Mouse (Mus musculus) adrenal gland, postnatal 10 days (tissue): ENCODE results near the gene Timmdc1. TPM values are rescaled to one million over a fixed set of nuclear protein-coding genes. Genes with fewer than 3 reads are reported as not detected.

ENCODE experiments used
- DNase-seq: peaks from one replicate; pipeline ENCODE4 v3.0.0; 2021; ENCODE audit warnings: mixed read lengths
- total RNA-seq, 2 experiments: library from RNA; stranded (reverse); gene quantifications; 2 replicates each; pipeline ENCODE4 v1.2.3; 2021

The Timmdc1 gene
- total RNA-seq, 2 experiments from 2014 or later: 43.5 to 52.7 TPM

DNA sequence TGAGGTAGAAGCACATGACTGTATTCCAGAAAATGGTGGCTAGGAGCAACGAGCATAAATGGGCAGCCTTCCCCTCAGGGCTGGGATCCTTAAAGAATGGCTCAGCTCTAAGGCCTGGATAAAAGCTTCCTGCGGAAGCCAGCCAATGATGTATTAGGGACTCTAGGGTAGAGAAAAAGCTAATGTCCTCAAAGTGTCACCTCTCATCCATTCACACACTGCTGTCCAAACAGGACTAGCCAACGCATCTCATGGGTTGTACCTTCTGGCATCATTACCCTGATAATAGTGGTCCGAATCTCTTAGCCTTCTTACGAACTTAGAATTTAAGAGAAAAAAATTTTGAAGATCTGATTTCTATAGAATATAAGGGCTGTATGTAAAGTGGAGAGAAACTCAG, 59.2 kb downstream of the Timmdc1 start:
- no peak for DNase-seq

DNA sequence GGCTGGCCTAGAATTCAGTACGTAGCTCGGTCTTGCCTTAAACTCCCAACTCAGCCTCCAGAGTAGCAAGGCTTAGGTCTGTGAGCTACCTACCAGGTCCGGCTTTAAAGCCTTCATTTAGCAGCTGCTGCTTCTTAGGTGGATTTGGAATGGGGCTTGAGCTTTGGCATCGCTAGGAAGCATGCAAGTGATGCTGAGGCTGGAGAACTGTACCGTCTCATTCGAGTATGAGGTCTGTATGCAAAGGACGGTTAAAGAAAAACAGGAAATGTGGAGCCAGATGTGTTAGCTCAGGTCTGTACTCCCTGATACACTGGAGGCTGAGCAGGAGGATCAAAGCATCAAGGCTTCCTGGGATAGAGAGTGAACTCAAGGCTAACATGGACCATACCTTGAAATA, 60.3 kb downstream of the Timmdc1 start:
- DNase-seq: no peak

DNA sequence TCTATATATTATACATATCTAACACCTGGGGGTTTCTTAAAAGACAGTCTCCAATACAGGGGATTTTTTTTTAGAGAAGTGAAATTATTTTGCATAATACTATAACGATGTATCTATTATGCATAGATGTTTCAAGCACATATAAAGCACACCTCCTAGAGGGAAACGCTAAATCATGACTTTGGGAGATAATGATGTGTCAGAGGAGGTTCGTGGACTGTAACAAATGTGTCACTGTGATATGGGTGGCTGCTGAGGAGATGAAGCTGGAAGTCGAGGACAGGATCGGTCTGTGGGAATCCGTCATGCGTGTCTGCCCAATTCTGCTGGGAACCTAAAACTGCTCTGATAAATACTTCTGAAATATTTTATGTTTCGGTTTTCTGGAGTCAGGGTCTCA, 60.7 kb downstream of the Timmdc1 start:
- DNase-seq: no peak

DNA sequence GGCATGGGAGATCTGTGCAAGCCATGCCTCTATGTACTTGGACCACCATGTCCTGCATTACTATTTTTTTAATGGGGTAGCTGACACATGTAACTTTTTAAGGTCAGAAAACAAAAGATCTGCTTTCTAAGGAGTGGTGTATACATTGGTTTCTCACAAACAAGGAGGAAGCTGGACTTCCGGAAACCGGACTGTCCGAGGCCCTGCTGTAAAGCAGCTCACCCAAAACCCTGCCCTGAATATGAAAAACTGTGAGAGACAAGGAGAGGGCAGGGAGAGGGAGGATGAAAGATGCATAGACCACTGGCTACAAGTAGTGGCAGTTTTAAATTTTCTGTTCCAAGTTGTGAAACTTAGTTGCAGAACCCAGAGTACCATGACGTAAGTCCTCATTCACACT, 62.5 kb downstream of the Timmdc1 start:
- DNase-seq: no peak

DNA sequence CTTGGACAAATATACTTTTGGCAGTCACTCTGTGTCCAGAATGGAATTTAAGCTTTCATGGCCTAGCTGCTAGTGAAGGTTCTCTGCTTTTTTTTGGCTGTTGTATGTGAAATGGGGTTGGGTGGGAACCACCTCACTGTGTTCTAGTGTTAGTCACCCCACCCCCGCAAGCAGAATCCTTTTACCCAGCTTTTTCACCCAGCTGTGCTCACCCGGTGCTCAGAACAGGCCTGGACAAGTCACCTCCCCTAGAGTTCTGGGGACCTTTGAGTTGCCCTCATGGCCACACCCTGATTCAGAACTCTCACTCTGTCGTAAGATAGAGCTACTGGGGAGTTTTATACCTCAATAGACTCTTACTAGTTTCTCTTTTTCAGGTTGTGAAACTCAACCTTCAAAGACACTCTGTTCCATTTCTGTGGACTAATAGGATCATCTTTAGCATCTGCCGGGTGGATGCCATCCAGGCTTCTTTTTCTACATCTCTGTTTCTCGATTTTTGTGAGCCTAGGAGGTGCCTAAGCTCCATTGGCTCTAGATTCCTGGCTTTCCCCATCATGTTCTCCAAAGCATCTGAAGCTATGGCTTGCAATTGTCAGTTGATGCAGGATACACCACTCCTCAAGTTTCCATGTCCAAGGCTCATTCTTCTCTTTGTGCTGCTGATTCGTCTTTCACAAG, 63.7 kb downstream of the Timmdc1 start:
- no peak for DNase-seq

DNA sequence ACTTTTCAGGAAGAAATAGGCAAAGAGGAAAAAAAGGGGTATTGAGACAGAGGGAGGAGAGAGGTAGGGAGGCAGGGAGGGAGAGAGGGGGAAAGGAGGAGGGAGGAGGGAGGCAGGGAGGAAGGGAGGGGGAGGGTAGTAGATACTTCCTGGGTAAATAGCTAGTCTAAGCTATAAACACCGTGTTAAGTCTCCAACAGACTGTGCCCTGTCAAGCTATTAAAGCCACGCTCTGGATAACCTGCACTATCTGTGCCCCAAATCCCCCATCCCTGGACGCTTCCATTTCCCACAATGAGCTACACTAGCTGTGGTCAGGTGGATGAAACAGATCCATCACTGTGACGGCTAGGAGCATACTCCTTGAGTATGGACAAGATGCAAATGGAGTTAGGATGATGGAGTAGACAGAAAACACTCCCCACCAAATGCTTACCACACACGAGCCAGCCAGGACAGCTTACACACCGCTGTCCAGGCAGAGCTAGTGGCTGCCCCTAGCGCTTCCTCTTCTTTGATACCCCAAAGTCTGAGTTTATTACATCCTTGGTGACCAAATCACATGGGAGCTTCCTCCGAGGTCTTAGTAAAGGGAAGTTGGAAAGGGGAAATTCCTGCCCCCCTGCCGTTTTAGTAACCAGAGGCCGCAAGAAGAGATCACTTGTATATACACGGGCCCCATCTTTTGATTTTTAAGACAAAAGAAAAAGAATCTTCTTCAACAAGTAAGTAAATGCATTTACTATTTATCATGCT, 65.5 kb downstream of the Timmdc1 start:
- DNase-seq: no peak

DNA sequence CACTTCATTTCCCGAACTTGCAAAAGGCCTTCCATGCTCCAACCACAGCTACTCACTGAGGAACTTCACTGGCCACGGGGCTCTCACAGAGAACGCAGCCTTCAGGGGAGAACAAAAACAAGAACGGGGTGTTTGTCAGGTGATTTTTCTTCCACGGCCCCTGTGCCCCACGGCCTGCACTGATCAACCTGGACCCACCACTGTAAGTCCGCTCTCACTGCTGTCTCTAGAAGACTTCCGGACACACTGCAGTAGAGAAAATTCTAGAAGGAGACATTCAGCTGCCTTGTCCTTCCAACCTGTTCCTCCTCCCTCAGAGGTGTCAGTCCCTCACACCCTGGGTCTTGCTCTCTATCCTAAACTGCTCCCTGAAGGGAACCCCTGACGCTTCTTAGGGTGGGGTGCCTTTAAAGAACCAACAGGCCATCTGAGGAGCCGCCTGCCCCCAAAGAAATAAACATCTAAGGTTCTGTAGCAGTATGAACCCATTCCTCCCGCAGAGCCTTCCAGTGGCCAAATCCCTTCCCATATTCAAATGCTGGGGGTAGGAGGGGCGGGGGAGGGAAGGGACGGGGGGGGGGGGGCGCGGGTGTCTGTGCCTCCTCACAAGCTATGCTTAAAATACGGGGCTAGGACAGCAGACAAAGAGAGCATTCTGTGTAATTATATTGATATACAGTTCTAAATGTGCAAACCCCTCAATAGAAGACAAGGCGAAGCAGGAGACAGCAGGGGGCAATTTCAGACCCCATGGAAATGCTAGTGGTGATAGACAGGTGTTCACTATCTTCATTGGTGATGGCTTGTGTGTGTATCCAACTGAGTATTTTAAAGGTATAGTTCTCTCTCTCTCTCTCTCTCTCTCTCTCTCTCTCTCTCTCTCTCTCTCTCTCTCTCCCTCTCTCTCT, 66.7 kb downstream of the Timmdc1 start, which contains the start of gene Cd80:
Cd80 (plus strand) TSS at position 51 of the 908 bp plus-strand sequence.
- no peak for DNase-seq

DNA sequence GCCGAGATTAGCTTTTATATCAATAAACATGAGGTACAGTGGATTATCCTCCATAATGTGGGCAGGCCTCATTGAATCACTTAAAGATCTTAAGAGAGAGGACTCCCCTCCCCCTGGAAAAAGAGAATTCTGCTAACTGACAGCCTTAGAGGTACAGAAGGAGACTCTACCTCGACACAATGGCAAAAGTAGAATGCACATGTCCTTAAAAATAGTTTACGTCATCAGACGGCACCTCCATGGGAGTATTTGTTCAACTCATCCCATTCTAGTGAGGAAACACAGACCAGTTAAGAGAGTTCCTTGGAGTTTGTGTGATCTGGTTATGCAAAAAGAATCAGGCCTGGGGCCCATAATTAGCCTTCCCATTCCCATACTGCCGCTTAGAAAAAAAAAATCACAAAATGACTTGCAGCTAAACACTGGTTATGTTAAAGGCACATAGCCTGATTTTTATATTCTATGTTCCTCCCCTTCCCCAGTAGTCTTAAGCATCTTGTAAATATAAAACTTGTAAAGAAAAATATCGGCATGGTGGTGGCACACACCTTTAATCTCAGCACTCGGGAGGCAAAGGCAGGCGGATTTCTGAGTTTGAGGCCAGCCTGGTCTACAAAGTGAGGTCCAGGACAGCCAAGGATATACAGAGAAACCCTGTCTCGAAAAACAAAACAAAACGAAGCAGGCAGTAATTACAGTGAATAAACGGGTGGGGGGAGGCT, 67.8 kb downstream of the Timmdc1 start:
- DNase-seq: no peak

DNA sequence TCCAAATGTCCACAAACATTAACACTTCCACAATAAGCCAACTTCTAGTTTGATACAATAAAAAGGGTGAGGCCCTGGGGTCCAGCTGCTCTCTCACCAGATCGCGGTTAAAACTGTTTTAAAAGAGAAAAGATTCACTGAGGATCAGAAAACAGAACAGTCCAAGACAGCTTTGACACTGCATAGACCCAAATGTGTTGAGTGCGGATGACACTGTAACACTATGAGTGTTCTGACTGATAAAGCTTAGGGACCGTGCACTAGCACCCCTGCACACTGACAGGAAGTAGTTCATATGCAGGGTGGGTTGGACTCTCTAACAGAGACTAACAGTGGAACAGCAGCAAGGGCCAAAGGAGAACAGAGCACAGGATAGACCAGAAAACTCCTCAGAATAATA, 68.5 kb downstream of the Timmdc1 start:
- DNase-seq: no peak

DNA sequence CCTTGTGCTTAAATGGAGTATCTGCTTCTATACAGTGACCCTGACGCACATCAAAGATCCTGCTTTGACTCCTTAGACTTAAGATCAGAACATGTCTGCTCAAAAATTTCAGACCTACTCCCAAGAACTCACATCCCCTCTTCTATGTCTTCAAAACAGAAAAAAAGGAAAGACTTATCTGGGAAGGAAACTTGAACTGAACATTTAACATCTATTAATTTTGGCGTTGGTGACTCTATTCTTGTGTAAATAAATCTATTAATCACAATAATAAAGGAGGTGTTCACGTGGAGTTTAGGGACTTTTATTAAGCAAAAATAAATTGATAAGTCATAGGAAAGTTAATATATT, 69.3 kb downstream of the Timmdc1 start:
- no peak for DNase-seq

DNA sequence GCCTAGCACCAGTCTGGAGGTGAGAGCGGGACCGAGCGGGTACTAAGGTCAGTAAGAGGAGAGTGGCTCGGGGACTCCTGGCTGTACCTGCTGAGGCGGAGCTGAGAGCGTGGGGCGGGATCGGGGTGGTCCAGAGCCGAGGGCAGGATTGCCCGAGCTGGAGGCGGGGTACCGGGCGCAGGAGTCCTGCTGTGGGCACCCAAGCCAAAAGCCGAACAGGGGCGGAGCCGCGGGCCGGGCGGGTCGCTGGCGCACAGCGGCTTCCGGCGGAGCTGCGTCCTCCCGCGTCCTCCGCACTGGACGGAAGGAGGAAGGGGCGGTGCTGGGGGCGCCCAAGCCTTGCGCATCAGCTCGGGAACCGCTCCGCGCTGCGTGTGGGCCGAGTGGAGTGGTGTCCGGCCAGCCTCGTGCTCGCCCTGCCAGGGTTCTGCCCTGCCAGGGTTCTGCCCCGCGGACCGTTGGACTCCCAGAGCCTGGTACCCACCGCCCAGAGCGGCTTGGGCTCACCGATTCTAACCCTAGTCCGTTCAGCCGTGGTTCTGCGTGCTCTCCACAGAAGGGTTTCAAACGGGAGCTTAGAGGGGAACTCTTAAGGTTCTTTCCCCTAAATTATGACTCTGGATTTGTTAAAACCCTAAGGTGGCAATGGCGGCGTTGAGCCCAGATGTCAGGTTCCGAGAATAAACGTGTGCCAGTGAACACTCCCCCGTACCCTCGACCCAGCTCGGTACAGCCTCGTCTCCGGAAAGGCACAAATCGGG, 69.8 kb downstream of the Timmdc1 start, which contains the start of gene Adprh:
Adprh (minus strand) TSS at position 262 of the 761 bp plus-strand sequence.
- DNase-seq: peak; percentile 98

DNA sequence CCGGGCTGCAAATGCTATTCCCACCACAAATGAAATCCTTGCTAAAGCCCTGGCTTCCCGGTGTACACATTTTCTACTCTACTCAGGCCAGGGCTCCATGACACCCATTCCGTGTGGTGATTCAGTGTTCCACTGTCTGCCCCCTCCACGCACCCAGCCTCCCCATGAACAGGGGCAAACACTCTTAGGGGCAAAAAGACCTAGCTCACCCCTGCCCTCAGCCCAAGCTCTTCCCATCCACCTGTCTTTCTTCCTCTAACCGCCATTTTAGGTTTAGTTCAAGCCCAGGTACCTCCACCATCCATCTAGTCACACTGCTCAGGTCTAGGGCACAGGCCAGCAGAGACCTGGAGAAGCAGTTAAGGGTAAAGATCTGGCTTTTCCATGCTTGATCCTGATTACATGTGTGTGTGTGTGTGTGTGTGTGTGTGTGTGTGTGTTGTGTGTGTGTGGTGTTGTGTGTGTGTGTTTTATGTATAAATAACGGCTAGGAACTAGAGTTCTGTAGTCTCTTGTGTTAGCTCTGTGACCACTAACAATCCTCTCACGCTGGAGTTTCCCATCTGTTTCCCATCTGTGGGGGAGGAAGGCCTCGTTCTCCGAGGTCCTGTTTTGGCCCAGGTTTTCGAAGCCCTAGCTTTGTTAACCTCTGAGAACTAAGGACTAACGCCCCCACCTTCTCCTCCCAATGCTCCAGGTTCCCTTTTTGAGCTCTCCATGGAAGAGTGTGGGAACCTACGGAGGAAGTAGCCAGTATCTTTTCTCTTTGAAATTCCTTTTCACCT, 70.8 kb downstream of the Timmdc1 start:
- DNase-seq: peak; percentile 26

DNA sequence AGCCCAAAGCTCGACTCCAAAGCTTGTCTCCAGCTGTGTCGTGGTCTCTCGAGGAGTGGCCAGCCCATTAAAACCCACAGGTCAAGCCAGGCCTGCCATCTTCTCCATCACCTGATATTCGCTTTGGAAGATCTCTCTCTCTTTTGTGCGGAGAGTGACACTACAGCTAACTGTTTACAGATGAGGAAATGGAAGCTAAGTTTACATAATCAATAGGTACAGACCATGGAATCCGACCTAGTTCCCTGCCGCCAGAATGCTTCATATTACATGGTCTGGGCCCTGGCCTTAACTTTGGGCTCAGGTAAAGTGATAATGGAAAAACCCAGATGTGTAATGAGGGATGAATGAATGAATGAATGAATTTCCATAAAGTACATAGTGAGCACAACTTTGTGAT, 71.8 kb downstream of the Timmdc1 start:
- DNase-seq: no peak

DNA sequence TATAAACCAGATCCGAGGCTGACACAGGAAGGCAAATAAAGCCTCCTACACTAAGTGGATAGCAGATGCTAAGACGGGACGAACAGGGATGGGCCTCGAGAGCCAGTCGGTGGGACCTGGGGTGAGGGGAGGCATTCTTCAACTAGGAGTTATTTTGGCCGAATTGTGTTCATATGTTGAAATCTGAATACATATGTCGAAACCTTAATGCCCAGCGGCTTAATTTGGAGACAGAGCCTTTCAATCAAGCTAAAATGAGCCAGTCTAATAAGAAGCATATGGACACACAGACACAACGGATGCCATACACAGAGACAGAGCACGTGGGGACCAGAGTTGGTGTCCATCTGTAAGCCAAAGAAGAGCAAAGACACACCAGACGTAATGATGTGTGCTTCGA, 74.0 kb downstream of the Timmdc1 start:
- DNase-seq: no peak

Other genes with a start within 250 kb of the Timmdc1 start
- gene Nr1i2, start 227.8 kb downstream of the Timmdc1 start, total RNA-seq: 10 to 100 TPM in 1 of 2 experiments, 1 to 10 TPM in 1; 2.6 to 14.2 TPM
- gene Maats1, start 180.5 kb downstream of the Timmdc1 start, total RNA-seq: under 1 TPM; 0.42 to 0.51 TPM
- gene Cox17, start 175.7 kb downstream of the Timmdc1 start, total RNA-seq: 100 to 1,000 TPM; 385 to 411 TPM
- not detected for gene Gm21987, start 175.6 kb downstream of the Timmdc1 start, total RNA-seq
- 1 to 10 TPM; 4.6 to 8.5 TPM for gene Popdc2, start 160.5 kb downstream of the Timmdc1 start, total RNA-seq
- gene Pla1a, start 89.5 kb downstream of the Timmdc1 start, total RNA-seq: 10 to 100 TPM; 19.9 to 29.6 TPM
- gene Adprh, start 70.0 kb downstream of the Timmdc1 start, total RNA-seq: 10 to 100 TPM; 37.0 to 40.0 TPM
- under 1 TPM; 0.73 to 0.96 TPM for gene Cd80, start 67.1 kb downstream of the Timmdc1 start, total RNA-seq
- gene Poglut1, start 27.6 kb upstream of the Timmdc1 start, total RNA-seq: 10 to 100 TPM; 20.4 to 25.6 TPM
- gene Tmem39a, start 36.0 kb upstream of the Timmdc1 start, total RNA-seq: 10 to 100 TPM; 57.2 to 60.1 TPM
- gene Arhgap31, start 190.6 kb upstream of the Timmdc1 start, total RNA-seq: 10 to 100 TPM; 31.6 to 36.3 TPM
- 10 to 100 TPM; 11.9 to 12.0 TPM for gene B4galt4, start 219.6 kb upstream of the Timmdc1 start, total RNA-seq